Mouse (Mus musculus): ENCODE measurements at regions not wholly inside any gene's neighbourhood (a gene's known extent, or its start where the extent isn't known, plus 50 kb on each side); places are given as distances from the start of the nearest gene placed in this dataset.
"Not testable (repeated sequence)": the region's sequence is repeated elsewhere in the genome, so short reads cannot be mapped to it uniquely, and the experiment has no call there.

DNA sequence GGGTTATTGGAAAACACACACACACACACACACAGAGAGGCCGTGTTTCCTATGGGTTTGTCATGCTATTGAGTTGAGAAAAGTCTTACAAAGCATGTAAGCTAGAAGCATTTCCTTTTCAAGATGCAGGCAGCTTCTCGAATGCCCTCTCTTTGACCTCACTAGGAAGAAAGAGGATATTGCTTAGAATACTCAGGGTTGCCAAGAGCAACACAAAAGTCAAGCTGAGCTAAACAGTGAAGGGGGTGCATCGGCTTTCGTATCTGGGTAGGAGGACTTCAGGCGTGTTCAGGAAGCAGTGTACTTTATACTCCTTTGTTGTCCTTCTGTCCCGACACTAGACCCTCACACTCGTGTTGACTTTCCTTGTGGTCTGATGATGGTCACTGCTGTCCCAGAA is 246.5 kb downstream of the Prex1 start:
- no peaks in the 10 kb centered on the region for H3K36me3 ChIP-seq (ENCODE audit: control insufficient read depth, insufficient read depth, low read length)
- no peak overlapping the region for H3K9ac ChIP-seq (ENCODE audit: low read depth, low read length)
- no peaks in the 10 kb centered on the region for H3K9me3 ChIP-seq (ENCODE audit: control insufficient read depth, low read length)
- ATAC-seq (ENCODE audit: low FRiP score, low TSS enrichment), result 0 out of 2 replicates have a peak, but pooled peaks have one; percentile 28
- no peaks in the 10 kb centered on the region for H3K27me3 ChIP-seq (ENCODE audit: control insufficient read depth, insufficient read depth, low read length)
- no peak overlapping the region for H3K4me2 ChIP-seq (replicated peaks; ENCODE audit: low read depth, low read length)
- no peak overlapping the region for H3K4me3 ChIP-seq (ENCODE audit: low read length)
- H3K27ac ChIP-seq (ENCODE audit: low read depth, low read length), result no peak overlapping the region
- H3K4me1 ChIP-seq (ENCODE audit: control insufficient read depth, insufficient read depth, low read length), result peaks cover 16% of the 10 kb centered on the region
- 41% methylated on average over 7 of the region's 7 CpGs for WGBS

DNA sequence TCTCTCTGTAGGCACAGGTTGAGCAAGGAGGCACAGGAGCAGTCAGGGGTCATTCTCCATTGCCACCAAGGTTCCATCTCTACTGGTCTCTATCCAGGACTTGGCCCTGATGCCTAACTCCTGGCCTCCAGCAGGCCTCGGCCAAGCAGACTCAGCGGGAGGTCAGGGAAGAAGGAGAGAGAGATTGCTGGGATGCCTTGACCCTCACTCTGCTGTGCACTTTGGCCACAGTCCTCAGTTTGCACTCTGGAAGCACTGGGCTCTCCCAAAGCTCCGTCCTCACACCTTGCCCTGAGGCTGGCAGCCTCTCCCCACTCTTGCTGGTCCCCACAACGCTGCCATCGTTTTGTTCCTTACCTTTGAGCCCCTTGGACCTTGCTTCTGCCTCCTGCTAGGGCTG is 248.1 kb downstream of the Prex1 start:
- Histone ChIP-seq H3K9me3 (ENCODE audit: control insufficient read depth, low read length) (no peaks in the 10 kb centered on the region), H3K4me3 (ENCODE audit: low read length) (no peak overlapping the region), H3K9ac (ENCODE audit: low read depth, low read length) (no peak overlapping the region), H3K4me1 (ENCODE audit: control insufficient read depth, insufficient read depth, low read length) (peaks cover 11% of the 10 kb centered on the region; the same call in 1 of the 2 replicates), H3K27me3 (ENCODE audit: control insufficient read depth, insufficient read depth, low read length) (no peaks in the 10 kb centered on the region), H3K27ac (ENCODE audit: low read depth, low read length) (no peak overlapping the region), H3K4me2 (replicated peaks; ENCODE audit: low read depth, low read length) (no peak overlapping the region), H3K36me3 (ENCODE audit: control insufficient read depth, insufficient read depth, low read length) (no peaks in the 10 kb centered on the region)
- WGBS, result 86% methylated on average over 5 of the region's 5 CpGs
- ATAC-seq (ENCODE audit: low FRiP score, low TSS enrichment), result no peak

DNA sequence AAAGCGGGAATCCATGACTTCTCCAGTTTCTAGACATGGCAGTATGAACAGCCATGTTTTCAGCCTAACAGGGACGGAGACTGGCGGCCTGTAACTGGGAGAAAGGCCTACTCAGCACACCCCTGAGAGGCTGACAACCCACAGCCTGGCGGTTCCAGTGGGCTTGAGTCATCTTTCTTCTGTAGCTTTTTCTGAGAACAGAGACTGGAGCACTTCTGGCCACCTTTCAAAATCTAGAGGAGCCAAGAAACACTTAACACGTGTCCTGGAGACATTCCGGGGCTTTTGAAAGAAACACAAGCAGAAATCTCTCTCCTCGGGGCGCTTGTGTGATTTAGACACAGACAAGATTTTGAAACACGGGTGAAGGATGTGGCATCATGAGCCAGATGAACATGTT is 250.1 kb downstream of the Prex1 start:
- no peak for ATAC-seq (ENCODE audit: low FRiP score, low TSS enrichment)
- Histone ChIP-seq H3K4me2 (replicated peaks; ENCODE audit: low read depth, low read length) (no peak overlapping the region), H3K27ac (ENCODE audit: low read depth, low read length) (peak overlapping the region; percentile 30; the same call in 1 of the 2 replicates), H3K9me3 (ENCODE audit: control insufficient read depth, low read length) (no peaks in the 10 kb centered on the region), H3K9ac (ENCODE audit: low read depth, low read length) (no peak overlapping the region), H3K36me3 (ENCODE audit: control insufficient read depth, insufficient read depth, low read length) (no peaks in the 10 kb centered on the region), H3K4me3 (ENCODE audit: low read length) (no peak overlapping the region), H3K27me3 (ENCODE audit: control insufficient read depth, insufficient read depth, low read length) (no peaks in the 10 kb centered on the region), H3K4me1 (ENCODE audit: control insufficient read depth, insufficient read depth, low read length) (peaks cover 15% of the 10 kb centered on the region)
- WGBS, result 61% methylated on average over 9 of the region's 9 CpGs

DNA sequence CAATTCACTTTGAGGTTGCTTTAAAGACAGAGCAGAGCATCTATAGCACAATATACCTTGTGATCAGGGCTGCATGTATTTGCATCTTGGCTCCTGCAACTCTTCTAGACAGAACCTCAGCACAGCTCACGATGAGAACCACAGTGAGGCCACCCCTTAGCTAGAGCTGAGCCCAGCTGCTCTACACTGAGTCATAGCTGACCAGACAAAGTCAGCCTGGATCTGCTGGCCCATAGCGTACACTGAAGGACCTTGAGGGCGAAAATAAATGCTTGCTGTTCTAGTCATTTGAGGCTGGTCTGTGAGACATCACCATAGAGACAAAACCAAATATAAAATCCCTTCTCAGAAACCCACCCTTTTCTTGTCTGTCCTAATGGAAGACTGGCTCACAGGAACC is 251.7 kb downstream of the Prex1 start:
- H3K4me3 ChIP-seq (ENCODE audit: low read length), result no peak overlapping the region
- 89% methylated on average over 3 of the region's 3 CpGs for WGBS
- no peak for ATAC-seq (ENCODE audit: low FRiP score, low TSS enrichment)
- no peaks in the 10 kb centered on the region for H3K36me3 ChIP-seq (ENCODE audit: control insufficient read depth, insufficient read depth, low read length)
- no peaks in the 10 kb centered on the region for H3K27me3 ChIP-seq (ENCODE audit: control insufficient read depth, insufficient read depth, low read length)
- no peak overlapping the region for H3K27ac ChIP-seq (ENCODE audit: low read depth, low read length)
- no peak overlapping the region for H3K4me2 ChIP-seq (replicated peaks; ENCODE audit: low read depth, low read length)
- peaks cover 15% of the 10 kb centered on the region for H3K4me1 ChIP-seq (ENCODE audit: control insufficient read depth, insufficient read depth, low read length)
- H3K9me3 ChIP-seq (ENCODE audit: control insufficient read depth, low read length), result no peaks in the 10 kb centered on the region
- no peak overlapping the region for H3K9ac ChIP-seq (ENCODE audit: low read depth, low read length)

DNA sequence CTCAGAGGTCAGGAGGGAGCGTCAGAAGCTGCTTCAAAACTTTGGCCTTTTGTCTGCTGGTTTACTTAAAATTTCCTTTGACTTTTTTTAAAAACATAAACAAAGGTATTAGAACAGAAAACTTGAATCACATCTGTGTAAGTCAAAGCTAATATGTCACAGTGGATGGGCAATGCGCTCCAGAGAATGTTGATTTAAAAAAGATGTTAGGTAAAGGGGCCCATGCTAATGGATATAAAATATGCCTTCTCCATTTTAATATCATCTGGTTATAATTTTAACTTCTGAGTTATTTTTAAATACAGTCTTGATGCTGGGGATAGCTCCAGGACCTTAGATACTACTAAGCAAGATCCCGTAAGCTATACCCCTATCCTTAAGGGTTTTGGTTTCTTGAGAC is 252.5 kb downstream of the Prex1 start:
- 86% methylated on average over 3 of the region's 3 CpGs for WGBS
- Histone ChIP-seq H3K9me3 (ENCODE audit: control insufficient read depth, low read length) (no peaks in the 10 kb centered on the region), H3K4me1 (ENCODE audit: control insufficient read depth, insufficient read depth, low read length) (peaks cover 8% of the 10 kb centered on the region), H3K27me3 (ENCODE audit: control insufficient read depth, insufficient read depth, low read length) (no peaks in the 10 kb centered on the region), H3K4me2 (replicated peaks; ENCODE audit: low read depth, low read length) (no peak overlapping the region), H3K27ac (ENCODE audit: low read depth, low read length) (no peak overlapping the region), H3K36me3 (ENCODE audit: control insufficient read depth, insufficient read depth, low read length) (no peaks in the 10 kb centered on the region), H3K9ac (ENCODE audit: low read depth, low read length) (no peak overlapping the region), H3K4me3 (ENCODE audit: low read length) (no peak overlapping the region)
- no peak for ATAC-seq (ENCODE audit: low FRiP score, low TSS enrichment)

DNA sequence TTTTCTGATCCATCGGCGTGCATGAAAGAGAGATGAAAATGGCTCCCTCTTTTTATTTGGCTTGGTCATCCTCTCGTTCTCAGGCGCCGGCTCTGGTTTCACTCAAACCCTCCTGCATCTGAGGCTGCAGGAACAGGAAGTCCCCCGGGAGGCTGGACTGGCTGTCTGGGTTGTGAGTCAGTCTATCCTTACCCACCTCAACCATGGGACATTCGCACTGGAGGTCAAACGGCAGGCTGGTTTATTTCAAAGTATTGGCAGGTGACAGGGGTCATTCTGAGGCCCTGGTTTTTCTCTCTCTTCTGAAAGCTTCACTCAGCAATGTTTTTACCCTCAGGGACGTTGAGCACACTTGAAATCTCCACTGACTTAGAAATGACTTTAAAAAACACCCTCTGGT is 253.7 kb downstream of the Prex1 start:
- Histone ChIP-seq H3K9ac (ENCODE audit: low read depth, low read length) (no peak overlapping the region), H3K9me3 (ENCODE audit: control insufficient read depth, low read length) (no peaks in the 10 kb centered on the region), H3K4me2 (replicated peaks; ENCODE audit: low read depth, low read length) (no peak overlapping the region), H3K27me3 (ENCODE audit: control insufficient read depth, insufficient read depth, low read length) (no peaks in the 10 kb centered on the region), H3K36me3 (ENCODE audit: control insufficient read depth, insufficient read depth, low read length) (no peaks in the 10 kb centered on the region), H3K4me3 (ENCODE audit: low read length) (no peak overlapping the region), H3K27ac (ENCODE audit: low read depth, low read length) (peak overlapping the region; percentile 9; the same call in 1 of the 2 replicates), H3K4me1 (ENCODE audit: control insufficient read depth, insufficient read depth, low read length) (peaks cover 6% of the 10 kb centered on the region; the same call in 1 of the 2 replicates)
- 17% methylated on average over 9 of the region's 9 CpGs for WGBS
- ATAC-seq (ENCODE audit: low FRiP score, low TSS enrichment), result peak; percentile 63; the same call in 1 of the 2 replicates

DNA sequence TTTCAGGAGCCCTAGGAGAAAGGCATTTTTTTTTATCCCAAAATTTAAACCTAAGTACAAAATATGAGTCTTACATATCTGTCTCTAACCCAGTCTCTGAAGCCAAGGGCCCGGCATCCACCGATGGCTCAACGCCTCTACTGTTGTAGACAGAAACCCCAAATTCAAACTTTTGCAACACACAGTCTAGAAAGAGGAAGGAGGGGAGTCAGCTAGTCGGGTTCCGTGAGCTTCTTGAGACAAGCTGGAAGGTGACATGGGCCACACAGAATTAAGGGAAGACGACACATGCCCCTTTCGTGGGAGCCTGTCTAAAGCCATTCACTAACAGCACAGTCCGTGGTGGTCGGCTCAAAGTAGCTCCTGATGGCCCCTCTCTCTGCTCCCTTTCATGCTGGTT is 254.7 kb downstream of the Prex1 start:
- no peak for ATAC-seq (ENCODE audit: low FRiP score, low TSS enrichment)
- no peak overlapping the region for H3K4me2 ChIP-seq (replicated peaks; ENCODE audit: low read depth, low read length)
- H3K4me3 ChIP-seq (ENCODE audit: low read length), result no peak overlapping the region
- H3K36me3 ChIP-seq (ENCODE audit: control insufficient read depth, insufficient read depth, low read length), result no peaks in the 10 kb centered on the region
- no peak overlapping the region for H3K27ac ChIP-seq (ENCODE audit: low read depth, low read length)
- 91% methylated on average over 9 of the region's 9 CpGs for WGBS
- H3K4me1 ChIP-seq (ENCODE audit: control insufficient read depth, insufficient read depth, low read length), result peaks cover 6% of the 10 kb centered on the region; the same call in 1 of the 2 replicates
- H3K27me3 ChIP-seq (ENCODE audit: control insufficient read depth, insufficient read depth, low read length), result no peaks in the 10 kb centered on the region
- no peaks in the 10 kb centered on the region for H3K9me3 ChIP-seq (ENCODE audit: control insufficient read depth, low read length)
- H3K9ac ChIP-seq (ENCODE audit: low read depth, low read length), result no peak overlapping the region

DNA sequence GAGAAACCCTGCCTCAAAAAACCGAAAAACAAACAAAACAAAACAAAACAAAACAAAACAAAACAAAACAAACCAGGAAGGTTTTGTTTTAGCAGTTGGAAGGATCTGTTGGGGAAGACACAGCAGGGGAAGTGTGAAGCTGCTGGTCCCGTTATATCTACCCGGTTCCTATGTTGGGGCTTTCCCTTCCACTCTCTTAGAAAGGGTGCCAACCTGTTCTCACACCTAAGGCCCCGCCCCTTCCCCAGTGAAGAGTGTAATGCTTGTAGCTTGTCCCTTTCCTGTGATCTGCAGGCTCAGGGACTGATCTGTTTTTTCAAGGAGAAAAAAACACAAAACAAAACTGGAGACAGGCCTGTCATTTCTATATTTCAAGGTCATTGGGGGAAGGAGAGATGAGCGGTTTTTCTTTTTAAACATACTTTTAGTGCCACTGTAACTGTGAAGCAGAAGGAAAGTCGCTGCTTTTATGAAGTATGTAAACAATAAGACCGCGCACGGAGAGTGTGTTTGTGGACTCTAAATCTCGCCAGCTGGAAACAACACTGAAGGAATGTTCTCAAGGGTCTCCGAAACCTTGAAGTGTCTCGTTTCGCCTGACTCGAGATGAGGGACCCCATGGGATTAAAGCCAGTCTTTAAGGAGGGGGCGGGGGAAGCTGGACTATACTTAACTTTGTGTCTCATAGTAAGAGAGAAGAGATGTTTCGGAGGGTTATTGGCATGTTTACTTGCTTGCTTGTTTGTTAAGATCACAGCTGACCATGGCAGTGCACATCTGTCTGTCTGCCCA is 256.1 kb downstream of the Prex1 start:
- no peak for ATAC-seq (ENCODE audit: low FRiP score, low TSS enrichment)

DNA sequence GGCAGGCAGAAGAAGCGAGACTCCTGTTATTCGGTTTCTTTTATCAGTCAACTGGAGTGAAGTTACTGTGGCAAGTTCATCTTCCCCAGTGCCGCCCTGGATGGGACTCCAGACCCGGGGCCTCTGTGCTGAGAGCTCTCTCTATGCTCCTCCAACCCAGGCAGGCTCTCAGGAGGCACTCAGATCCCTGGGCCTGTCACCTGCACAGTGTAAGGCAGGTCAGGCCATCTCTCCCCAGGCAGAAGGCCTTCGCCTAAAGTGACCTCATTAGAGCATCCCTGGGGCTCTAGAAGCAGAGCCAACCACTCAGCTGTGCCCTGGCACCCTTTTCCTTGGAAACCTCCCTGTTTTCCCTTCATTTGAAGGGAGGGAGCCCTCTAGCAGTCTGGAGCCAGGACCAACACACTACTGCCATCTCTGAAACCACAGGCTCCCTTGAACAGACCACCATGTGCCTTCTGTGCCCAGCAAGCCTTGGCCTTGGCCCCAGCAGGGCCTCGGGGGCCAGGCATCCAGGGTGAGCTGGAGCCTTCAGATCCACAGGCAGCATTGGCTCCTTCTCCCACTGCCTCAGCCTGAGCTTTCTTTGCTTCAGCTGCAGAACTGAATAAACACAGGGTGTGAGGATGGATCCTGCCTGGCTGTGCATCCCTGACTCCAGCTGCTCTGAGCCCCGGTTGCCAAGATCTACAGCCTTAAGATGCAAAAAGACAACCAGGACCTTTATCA is 259.3 kb downstream of the Prex1 start:
- not testable (repeated sequence) for H3K4me3 ChIP-seq (ENCODE audit: low read length); H3K9me3 ChIP-seq (ENCODE audit: control insufficient read depth, low read length); H3K27ac ChIP-seq (ENCODE audit: low read depth, low read length); H3K4me1 ChIP-seq (ENCODE audit: control insufficient read depth, insufficient read depth, low read length); H3K36me3 ChIP-seq (ENCODE audit: control insufficient read depth, insufficient read depth, low read length); H3K27me3 ChIP-seq (ENCODE audit: control insufficient read depth, insufficient read depth, low read length); H3K4me2 ChIP-seq (replicated peaks; ENCODE audit: low read depth, low read length); ATAC-seq (ENCODE audit: low FRiP score, low TSS enrichment); H3K9ac ChIP-seq (ENCODE audit: low read depth, low read length)
- WGBS, result 39% methylated on average over 2 of the region's 7 CpGs

More for the DNA sequence above, 256.1 kb downstream of the Prex1 start:
- Histone ChIP-seq H3K9me3 (ENCODE audit: control insufficient read depth, low read length) (no peaks in the 10 kb centered on the region), H3K27ac (ENCODE audit: low read depth, low read length) (no peak overlapping the region; the same call in 1 of the 2 replicates), H3K4me3 (ENCODE audit: low read length) (no peak overlapping the region), H3K9ac (ENCODE audit: low read depth, low read length) (no peak overlapping the region), H3K4me1 (ENCODE audit: control insufficient read depth, insufficient read depth, low read length) (peaks cover 3% of the 10 kb centered on the region; the same call in 1 of the 2 replicates), H3K36me3 (ENCODE audit: control insufficient read depth, insufficient read depth, low read length) (no peaks in the 10 kb centered on the region), H3K4me2 (replicated peaks; ENCODE audit: low read depth, low read length) (no peak overlapping the region; the same call in 1 of the 2 replicates), H3K27me3 (ENCODE audit: control insufficient read depth, insufficient read depth, low read length) (no peaks in the 10 kb centered on the region)
- 49% methylated on average over 16 of the region's 16 CpGs for WGBS

Data from kidney, embryonic 14.5 days (tissue).